Mouse (Mus musculus): ENCODE data around the gene H2-Ke6. TPM values are rescaled to one million over a fixed set of nuclear protein-coding genes. Genes with fewer than 3 reads are reported as not detected.
"Not testable (repeated sequence)": the region's sequence is repeated elsewhere in the genome, so short reads cannot be mapped to it uniquely, and the experiment has no call there.

H2-Ke6 gene
- polyA plus RNA-seq, 1 experiment from 2014 or later: 110 TPM

GRCm38 (mm10) chr17:33981192-33981909 lies 46.5 kb downstream of the H2-Ke6 start:
- Histone ChIP-seq H3K27me3 (peaks cover 42% of the 10 kb centered on the region), H3K27ac (replicated peaks) (peak overlapping the region; percentile 92), H3K9ac (replicated peaks) (peak overlapping the region; percentile 62), H3K4me1 (peaks cover 15% of the 10 kb centered on the region), H3K4me3 (peak overlapping the region; percentile 54), H3K4me2 (replicated peaks) (peak overlapping the region; percentile 74)
- not testable (repeated sequence) for H3K9me3 ChIP-seq, H3K36me3 ChIP-seq
- ATAC-seq (ENCODE audit: low FRiP score, low read depth): peak; percentile 95
- WGBS: under 1% methylated on average over 27 of the region's 27 CpGs

- 83% methylated on average over 19 of the region's 19 CpGs for WGBS
- ATAC-seq (ENCODE audit: low FRiP score, low read depth): peak; percentile 17; the same call in 1 of the 2 replicates
- no peak overlapping the region for H3K4me2 ChIP-seq (replicated peaks)
These were observed 47.5 kb downstream of the H2-Ke6 start for GRCm38 (mm10) chr17:33980181-33981035.

GRCm38 (mm10) chr17:33979512-33980050 lies 48.3 kb downstream of the H2-Ke6 start:
- H3K27me3 ChIP-seq: peaks cover 56% of the 10 kb centered on the region
- 77% methylated on average over 6 of the region's 6 CpGs for WGBS
- ATAC-seq (ENCODE audit: low FRiP score, low read depth): no peak

More at GRCm38 (mm10) chr17:33980181-33981035, 47.5 kb downstream of the H2-Ke6 start:
- H3K27me3 ChIP-seq: peaks cover 47% of the 10 kb centered on the region
- H3K9ac ChIP-seq (replicated peaks): no peak overlapping the region
- no peaks in the 10 kb centered on the region for H3K9me3 ChIP-seq
- 0 out of 2 replicates have a peak overlapping the region, but pooled peaks have one; percentile 9 for H3K4me3 ChIP-seq
- peaks cover 15% of the 10 kb centered on the region for H3K4me1 ChIP-seq
- H3K36me3 ChIP-seq: no peaks in the 10 kb centered on the region
- H3K27ac ChIP-seq (replicated peaks): no peak overlapping the region

GRCm38 (mm10) chr17:33978631-33979031 lies 49.2 kb downstream of the H2-Ke6 start:
- H3K9me3 ChIP-seq: no peaks in the 10 kb centered on the region
- H3K4me3 ChIP-seq: peak overlapping the region; percentile 33
- H3K9ac ChIP-seq (replicated peaks): peak overlapping the region; percentile 8
- ATAC-seq (ENCODE audit: low FRiP score, low read depth): no peak
- WGBS: 0% methylated on average over 17 of the region's 17 CpGs
- peak overlapping the region; percentile 52 for H3K4me2 ChIP-seq (replicated peaks)
- no peak overlapping the region for H3K27ac ChIP-seq (replicated peaks)
- H3K36me3 ChIP-seq: no peaks in the 10 kb centered on the region
- peaks cover 56% of the 10 kb centered on the region for H3K27me3 ChIP-seq
- peaks cover 15% of the 10 kb centered on the region for H3K4me1 ChIP-seq

More at GRCm38 (mm10) chr17:33979512-33980050, 48.3 kb downstream of the H2-Ke6 start:
- Histone ChIP-seq H3K9me3 (no peaks in the 10 kb centered on the region), H3K36me3 (no peaks in the 10 kb centered on the region), H3K9ac (replicated peaks) (no peak overlapping the region), H3K4me1 (peaks cover 15% of the 10 kb centered on the region), H3K4me2 (replicated peaks) (no peak overlapping the region), H3K4me3 (no peak overlapping the region), H3K27ac (replicated peaks) (no peak overlapping the region)

GRCm38 (mm10) chr17:33977861-33978557 lies 49.9 kb downstream of the H2-Ke6 start:
- H3K27ac ChIP-seq (replicated peaks): no peak overlapping the region
- H3K36me3 ChIP-seq: no peaks in the 10 kb centered on the region
- H3K4me3 ChIP-seq: peak overlapping the region; percentile 33
- WGBS: 3% methylated on average over 57 of the region's 57 CpGs
- H3K4me1 ChIP-seq: peaks cover 15% of the 10 kb centered on the region
- peak overlapping the region; percentile 52 for H3K4me2 ChIP-seq (replicated peaks)
- no peaks in the 10 kb centered on the region for H3K9me3 ChIP-seq
- peak overlapping the region; percentile 8 for H3K9ac ChIP-seq (replicated peaks)
- ATAC-seq (ENCODE audit: low FRiP score, low read depth): no peak
- H3K27me3 ChIP-seq: peaks cover 56% of the 10 kb centered on the region

MicroRNAs encoded within 50 kb of the gene (microRNA counts, 519-probe panel; counts per million panel counts)
- microRNA mmu-miR-219: 4,059 counts per million, percentile 24 among the panel's probes with 10 or more counts

Small RNAs within 50 kb of the gene (microRNA-seq; reads per million reads assigned to microRNA genes)
- gene Mir219a-1 (3.0 reads per million, percentile 8 among the genes with 10 or more reads in this experiment), gene Mir219c (not detected)

Other genes starting within 250 kb of the H2-Ke6 start
- gene Angptl4, start 246.2 kb downstream of the H2-Ke6 start, polyA plus RNA-seq (2016; fragmentation: Nextera tagmentation; extraction: Ambion mirVana): 21.1 and 28.3 TPM in 2 replicates
- 25.5 and 31.9 TPM in 2 replicates for gene Kank3, start 217.5 kb downstream of the H2-Ke6 start, polyA plus RNA-seq (2016; fragmentation: Nextera tagmentation; extraction: Ambion mirVana)
- gene Rps28, start 203.5 kb downstream of the H2-Ke6 start, polyA plus RNA-seq (2016; fragmentation: Nextera tagmentation; extraction: Ambion mirVana): 613 and 671 TPM in 2 replicates
- gene Ndufa7, start 203.5 kb downstream of the H2-Ke6 start, polyA plus RNA-seq (2016; fragmentation: Nextera tagmentation; extraction: Ambion mirVana): 436 and 454 TPM in 2 replicates
- 59.8 and 63.5 TPM in 2 replicates for gene Cd320, start 185.0 kb downstream of the H2-Ke6 start, polyA plus RNA-seq (2016; fragmentation: Nextera tagmentation; extraction: Ambion mirVana)
- not detected in 2 replicates for gene Gm7029, start 154.2 kb downstream of the H2-Ke6 start, polyA plus RNA-seq (2016; fragmentation: Nextera tagmentation; extraction: Ambion mirVana)
- 3.8 and 4.4 TPM in 2 replicates for gene Kifc1, start 137.4 kb downstream of the H2-Ke6 start, polyA plus RNA-seq (2016; fragmentation: Nextera tagmentation; extraction: Ambion mirVana)
- 0.23 and 0.38 TPM in 2 replicates for gene Platr17, start 122.9 kb downstream of the H2-Ke6 start, polyA plus RNA-seq (2016; fragmentation: Nextera tagmentation; extraction: Ambion mirVana)
- 64.6 and 66.2 TPM in 2 replicates for gene Daxx, start 118.6 kb downstream of the H2-Ke6 start, polyA plus RNA-seq (2016; fragmentation: Nextera tagmentation; extraction: Ambion mirVana)
- 19.1 and 21.9 TPM in 2 replicates for gene Tapbp, start 112.2 kb downstream of the H2-Ke6 start, polyA plus RNA-seq (2016; fragmentation: Nextera tagmentation; extraction: Ambion mirVana)
- gene Zbtb22, start 112.2 kb downstream of the H2-Ke6 start, polyA plus RNA-seq (2016; fragmentation: Nextera tagmentation; extraction: Ambion mirVana): 21.8 and 25.3 TPM in 2 replicates
- gene Rgl2, start 98.5 kb downstream of the H2-Ke6 start, polyA plus RNA-seq (2016; fragmentation: Nextera tagmentation; extraction: Ambion mirVana): 69.9 and 74.3 TPM in 2 replicates
- gene Pfdn6, start 87.7 kb downstream of the H2-Ke6 start, polyA plus RNA-seq (2016; fragmentation: Nextera tagmentation; extraction: Ambion mirVana): 188 and 203 TPM in 2 replicates
- 37.5 and 37.7 TPM in 2 replicates for gene Wdr46, start 87.4 kb downstream of the H2-Ke6 start, polyA plus RNA-seq (2016; fragmentation: Nextera tagmentation; extraction: Ambion mirVana)
- 8.1 and 8.7 TPM in 2 replicates for gene B3galt4, start 76.6 kb downstream of the H2-Ke6 start, polyA plus RNA-seq (2016; fragmentation: Nextera tagmentation; extraction: Ambion mirVana)
- 67.0 and 70.9 TPM in 2 replicates for gene Vps52, start 72.2 kb downstream of the H2-Ke6 start, polyA plus RNA-seq (2016; fragmentation: Nextera tagmentation; extraction: Ambion mirVana)
- 891 and 909 TPM in 2 replicates for gene Rps18, start 72.1 kb downstream of the H2-Ke6 start, polyA plus RNA-seq (2016; fragmentation: Nextera tagmentation; extraction: Ambion mirVana)
- gene H2-K1, start 27.7 kb downstream of the H2-Ke6 start, polyA plus RNA-seq (2016; fragmentation: Nextera tagmentation; extraction: Ambion mirVana): 26.8 and 28.4 TPM in 2 replicates
- gene Ring1, start 3.4 kb downstream of the H2-Ke6 start, polyA plus RNA-seq (2016; fragmentation: Nextera tagmentation; extraction: Ambion mirVana): 25.2 and 27.0 TPM in 2 replicates
- gene Slc39a7, start 3.6 kb upstream of the H2-Ke6 start, polyA plus RNA-seq (2016; fragmentation: Nextera tagmentation; extraction: Ambion mirVana): 180 and 184 TPM in 2 replicates
- 68.0 and 68.4 TPM in 2 replicates for gene Rxrb, start 3.8 kb upstream of the H2-Ke6 start, polyA plus RNA-seq (2016; fragmentation: Nextera tagmentation; extraction: Ambion mirVana)
- gene Col11a2, start 11.4 kb upstream of the H2-Ke6 start, polyA plus RNA-seq (2016; fragmentation: Nextera tagmentation; extraction: Ambion mirVana): 2.3 and 4.0 TPM in 2 replicates
- gene H2-Oa, start 64.3 kb upstream of the H2-Ke6 start, polyA plus RNA-seq (2016; fragmentation: Nextera tagmentation; extraction: Ambion mirVana): 0.17 and 0.56 TPM in 2 replicates
- 9.8 and 9.9 TPM in 2 replicates for gene H2-DMa, start 91.5 kb upstream of the H2-Ke6 start, polyA plus RNA-seq (2016; fragmentation: Nextera tagmentation; extraction: Ambion mirVana)
- 144 and 148 TPM in 2 replicates for gene Brd2, start 94.6 kb upstream of the H2-Ke6 start, polyA plus RNA-seq (2016; fragmentation: Nextera tagmentation; extraction: Ambion mirVana)
- 0.16 and 0.23 TPM in 2 replicates for gene H2-DMb2, start 115.2 kb upstream of the H2-Ke6 start, polyA plus RNA-seq (2016; fragmentation: Nextera tagmentation; extraction: Ambion mirVana)
- gene H2-DMb1, start 125.0 kb upstream of the H2-Ke6 start, polyA plus RNA-seq (2016; fragmentation: Nextera tagmentation; extraction: Ambion mirVana): 0.16 and 0.73 TPM in 2 replicates
- 1.4 and 1.8 TPM in 2 replicates for gene Tap1, start 159.5 kb upstream of the H2-Ke6 start, polyA plus RNA-seq (2016; fragmentation: Nextera tagmentation; extraction: Ambion mirVana)
- 1.3 and 1.5 TPM in 2 replicates for gene Psmb9, start 159.7 kb upstream of the H2-Ke6 start, polyA plus RNA-seq (2016; fragmentation: Nextera tagmentation; extraction: Ambion mirVana)
- gene Psmb8, start 169.7 kb upstream of the H2-Ke6 start, polyA plus RNA-seq (2016; fragmentation: Nextera tagmentation; extraction: Ambion mirVana): 1.6 and 2.1 TPM in 2 replicates
- gene Tap2, start 175.5 kb upstream of the H2-Ke6 start, polyA plus RNA-seq (2016; fragmentation: Nextera tagmentation; extraction: Ambion mirVana): 0.79 and 0.82 TPM in 2 replicates
- not detected in 2 replicates for gene H2-Ob, start 210.8 kb upstream of the H2-Ke6 start, polyA plus RNA-seq (2016; fragmentation: Nextera tagmentation; extraction: Ambion mirVana)
- gene H2-Ab1, start 229.6 kb upstream of the H2-Ke6 start, polyA plus RNA-seq (2016; fragmentation: Nextera tagmentation; extraction: Ambion mirVana): 2.6 and 3.2 TPM in 2 replicates